Mouse (Mus musculus): ENCODE results near the gene Pip4k2b. TPM values are rescaled to one million over a fixed set of nuclear protein-coding genes. Genes with fewer than 3 reads are reported as not detected.

The Pip4k2b gene
- polyA plus RNA-seq, 1 experiment, result 30.1 TPM

GRCm38 (mm10) chr11:97771410-97771809 is 26.9 kb upstream of the Pip4k2b start:
- TF ChIP-seq MYOG (IDR thresholded peaks at IDR 0.05; ENCODE audit: control insufficient read depth in 1 of 3, insufficient read depth in 1 of 3, insufficient read length in 2 of 3, low read depth in 2 of 3) (no peak), REST (IDR thresholded peaks at IDR 0.05; ENCODE audit: insufficient read depth, insufficient read length) (no peak), POLR2A (IDR thresholded peaks at IDR 0.05; ENCODE audit: insufficient read length, low read depth) (no peak), TCF12 (IDR thresholded peaks at IDR 0.05; ENCODE audit: insufficient read depth, poor library complexity, severe bottlenecking) (no peak), USF1 (IDR thresholded peaks at IDR 0.05; ENCODE audit: low read depth) (no peak), TCF3 (IDR thresholded peaks at IDR 0.05; ENCODE audit: insufficient read length, low read depth) (no peak), MYOD1 (IDR thresholded peaks at IDR 0.05; ENCODE audit: control insufficient read depth in 1 of 3, insufficient read length in 2 of 3, low read depth in 2 of 3) (no peak), POLR2AphosphoS2 (IDR thresholded peaks at IDR 0.05; ENCODE audit: insufficient read length, low read depth) (no peak), MAX (IDR thresholded peaks at IDR 0.05; ENCODE audit: low read depth) (no peak), E2F4 (IDR thresholded peaks at IDR 0.05; ENCODE audit: insufficient read depth) (no peak), CEBPB (IDR thresholded peaks at IDR 0.05; ENCODE audit: insufficient read depth, poor library complexity, severe bottlenecking) (no peak), SRF (IDR thresholded peaks at IDR 0.05; ENCODE audit: control insufficient read depth, insufficient read length, low read depth) (no peak)
- Histone ChIP-seq H3ac (ENCODE audit: control insufficient read depth, insufficient read length) (no peak overlapping the region), H3K4me3 (no peak overlapping the region), H3K4me2 (ENCODE audit: low read depth) (no peak overlapping the region), H3K27me3 (ENCODE audit: control insufficient read depth, insufficient read depth, insufficient read length) (no peaks in the 10 kb centered on the region), H3K79me2 (ENCODE audit: control insufficient read depth, insufficient read depth) (no peaks in the 10 kb centered on the region), H3K36me3 (ENCODE audit: control insufficient read depth, insufficient read depth) (no peaks in the 10 kb centered on the region)

DNA sequence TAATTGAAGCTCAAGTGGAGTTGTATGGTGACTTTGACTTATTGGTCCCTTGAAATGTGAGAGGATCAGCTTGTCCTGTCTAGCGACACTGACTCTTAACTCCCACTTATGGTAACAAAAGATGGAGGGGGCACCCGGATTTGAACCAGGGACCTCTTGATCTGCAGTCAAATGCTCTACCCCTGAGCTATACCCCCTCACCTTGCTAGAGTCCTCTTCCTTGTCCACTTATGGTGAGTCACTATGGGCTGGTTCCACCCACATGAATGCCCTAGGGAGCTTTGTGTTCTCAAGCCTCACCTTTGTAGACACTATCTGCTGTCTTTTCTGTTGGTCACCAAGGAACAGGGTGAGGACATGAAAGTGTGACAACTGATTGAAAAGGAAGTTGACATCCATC is 25.2 kb upstream of the Pip4k2b start:
- Histone ChIP-seq H3K4me2 (ENCODE audit: low read depth) (no peak overlapping the region), H3ac (ENCODE audit: control insufficient read depth, insufficient read length) (no peak overlapping the region), H3K27me3 (ENCODE audit: control insufficient read depth, insufficient read depth, insufficient read length) (no peaks in the 10 kb centered on the region), H3K79me2 (ENCODE audit: control insufficient read depth, insufficient read depth) (peaks cover 16% of the 10 kb centered on the region), H3K4me3 (no peak overlapping the region), H3K36me3 (ENCODE audit: control insufficient read depth, insufficient read depth) (no peaks in the 10 kb centered on the region)
- TF ChIP-seq MYOD1 (IDR thresholded peaks at IDR 0.05; ENCODE audit: control insufficient read depth in 1 of 3, insufficient read length in 2 of 3, low read depth in 2 of 3) (no peak), POLR2A (IDR thresholded peaks at IDR 0.05; ENCODE audit: insufficient read length, low read depth) (no peak), CEBPB (IDR thresholded peaks at IDR 0.05; ENCODE audit: insufficient read depth, poor library complexity, severe bottlenecking) (no peak), TCF3 (IDR thresholded peaks at IDR 0.05; ENCODE audit: insufficient read length, low read depth) (no peak), MAX (IDR thresholded peaks at IDR 0.05; ENCODE audit: low read depth) (no peak), E2F4 (IDR thresholded peaks at IDR 0.05; ENCODE audit: insufficient read depth) (no peak), SRF (IDR thresholded peaks at IDR 0.05; ENCODE audit: control insufficient read depth, insufficient read length, low read depth) (no peak), TCF12 (IDR thresholded peaks at IDR 0.05; ENCODE audit: insufficient read depth, poor library complexity, severe bottlenecking) (no peak), POLR2AphosphoS2 (IDR thresholded peaks at IDR 0.05; ENCODE audit: insufficient read length, low read depth) (no peak), REST (IDR thresholded peaks at IDR 0.05; ENCODE audit: insufficient read depth, insufficient read length) (no peak), USF1 (IDR thresholded peaks at IDR 0.05; ENCODE audit: low read depth) (no peak), MYOG (IDR thresholded peaks at IDR 0.05; ENCODE audit: control insufficient read depth in 1 of 3, insufficient read depth in 1 of 3, insufficient read length in 2 of 3, low read depth in 2 of 3) (no peak)

GRCm38 (mm10) chr11:97766154-97766881 is 21.8 kb upstream of the Pip4k2b start, which contains the start of gene Cwc25:
Gene Cwc25, minus strand, starts transcription at chr11:97766556.
- TF ChIP-seq E2F4 (IDR thresholded peaks at IDR 0.05; ENCODE audit: insufficient read depth), result peak; percentile 43
- peak in 2 of 3 experiments; percentile 19 to 59 for TF ChIP-seq MYOD1 (IDR thresholded peaks at IDR 0.05; ENCODE audit: control insufficient read depth in 1 of 3, insufficient read length in 2 of 3, low read depth in 2 of 3)
- TF ChIP-seq CEBPB (IDR thresholded peaks at IDR 0.05; ENCODE audit: insufficient read depth, poor library complexity, severe bottlenecking), result no peak
- TF ChIP-seq TCF3 (IDR thresholded peaks at IDR 0.05; ENCODE audit: insufficient read length, low read depth), result no peak
- no peak for TF ChIP-seq MAX (IDR thresholded peaks at IDR 0.05; ENCODE audit: low read depth)
- peak; percentile 77 for TF ChIP-seq POLR2A (IDR thresholded peaks at IDR 0.05; ENCODE audit: insufficient read length, low read depth)
- TF ChIP-seq POLR2AphosphoS2 (IDR thresholded peaks at IDR 0.05; ENCODE audit: insufficient read length, low read depth), result peak; percentile 68
- TF ChIP-seq SRF (IDR thresholded peaks at IDR 0.05; ENCODE audit: control insufficient read depth, insufficient read length, low read depth), result peak; percentile 89
- TF ChIP-seq USF1 (IDR thresholded peaks at IDR 0.05; ENCODE audit: low read depth), result peak; percentile 77
- peak; percentile 3 for TF ChIP-seq TCF12 (IDR thresholded peaks at IDR 0.05; ENCODE audit: insufficient read depth, poor library complexity, severe bottlenecking)
- no peak for TF ChIP-seq REST (IDR thresholded peaks at IDR 0.05; ENCODE audit: insufficient read depth, insufficient read length)
- peak in 2 of 3 experiments; percentile 17 to 43 for TF ChIP-seq MYOG (IDR thresholded peaks at IDR 0.05; ENCODE audit: control insufficient read depth in 1 of 3, insufficient read depth in 1 of 3, insufficient read length in 2 of 3, low read depth in 2 of 3)
- Histone ChIP-seq H3K79me2 (ENCODE audit: control insufficient read depth, insufficient read depth) (peaks cover 32% of the 10 kb centered on the region), H3ac (ENCODE audit: control insufficient read depth, insufficient read length) (peak within 1 kb of the TSS; percentile 42), H3K36me3 (ENCODE audit: control insufficient read depth, insufficient read depth) (peaks cover 13% of the 10 kb centered on the region), H3K27me3 (ENCODE audit: control insufficient read depth, insufficient read depth, insufficient read length) (no peaks in the 10 kb centered on the region), H3K4me2 (ENCODE audit: low read depth) (peak within 1 kb of the TSS; percentile 93), H3K4me3 (peak within 1 kb of the TSS; percentile 89)

DNA sequence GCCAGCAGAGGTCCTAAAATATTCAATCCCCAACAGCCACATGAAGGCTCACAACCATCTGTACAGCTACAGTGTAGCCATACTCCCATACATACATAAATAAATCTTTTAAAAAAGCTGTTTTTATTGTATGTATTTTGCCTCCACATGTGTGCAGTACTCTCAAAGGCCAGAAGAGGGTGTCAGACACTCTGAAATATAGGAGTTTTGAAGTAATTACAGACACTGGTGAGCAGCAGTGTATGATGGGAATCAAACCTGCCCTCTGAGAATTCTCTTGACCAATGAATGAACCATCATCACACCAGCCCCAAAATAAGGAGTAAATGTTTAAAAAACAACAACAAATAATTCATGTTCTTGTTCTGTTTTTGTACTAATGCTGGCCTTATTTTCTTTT is 17.1 kb upstream of the Pip4k2b start:
- TF ChIP-seq E2F4 (IDR thresholded peaks at IDR 0.05; ENCODE audit: insufficient read depth) (no peak), TCF3 (IDR thresholded peaks at IDR 0.05; ENCODE audit: insufficient read length, low read depth) (no peak), CEBPB (IDR thresholded peaks at IDR 0.05; ENCODE audit: insufficient read depth, poor library complexity, severe bottlenecking) (no peak), USF1 (IDR thresholded peaks at IDR 0.05; ENCODE audit: low read depth) (no peak), POLR2AphosphoS2 (IDR thresholded peaks at IDR 0.05; ENCODE audit: insufficient read length, low read depth) (no peak), MAX (IDR thresholded peaks at IDR 0.05; ENCODE audit: low read depth) (no peak), MYOD1 (IDR thresholded peaks at IDR 0.05; ENCODE audit: control insufficient read depth in 1 of 3, insufficient read length in 2 of 3, low read depth in 2 of 3) (no peak), MYOG (IDR thresholded peaks at IDR 0.05; ENCODE audit: control insufficient read depth in 1 of 3, insufficient read depth in 1 of 3, insufficient read length in 2 of 3, low read depth in 2 of 3) (no peak), POLR2A (IDR thresholded peaks at IDR 0.05; ENCODE audit: insufficient read length, low read depth) (no peak), REST (IDR thresholded peaks at IDR 0.05; ENCODE audit: insufficient read depth, insufficient read length) (no peak), SRF (IDR thresholded peaks at IDR 0.05; ENCODE audit: control insufficient read depth, insufficient read length, low read depth) (no peak), TCF12 (IDR thresholded peaks at IDR 0.05; ENCODE audit: insufficient read depth, poor library complexity, severe bottlenecking) (no peak)
- H3K36me3 ChIP-seq (ENCODE audit: control insufficient read depth, insufficient read depth), result peaks cover 35% of the 10 kb centered on the region
- peaks cover 40% of the 10 kb centered on the region for H3K79me2 ChIP-seq (ENCODE audit: control insufficient read depth, insufficient read depth)
- H3K4me3 ChIP-seq, result no peak overlapping the region
- H3ac ChIP-seq (ENCODE audit: control insufficient read depth, insufficient read length), result no peak overlapping the region
- no peak overlapping the region for H3K4me2 ChIP-seq (ENCODE audit: low read depth)
- no peaks in the 10 kb centered on the region for H3K27me3 ChIP-seq (ENCODE audit: control insufficient read depth, insufficient read depth, insufficient read length)

Data from myocyte (in vitro differentiated cells).